Comparison of ENCODE assay signal across 13 mouse cellular contexts in the genomic region with DNA sequence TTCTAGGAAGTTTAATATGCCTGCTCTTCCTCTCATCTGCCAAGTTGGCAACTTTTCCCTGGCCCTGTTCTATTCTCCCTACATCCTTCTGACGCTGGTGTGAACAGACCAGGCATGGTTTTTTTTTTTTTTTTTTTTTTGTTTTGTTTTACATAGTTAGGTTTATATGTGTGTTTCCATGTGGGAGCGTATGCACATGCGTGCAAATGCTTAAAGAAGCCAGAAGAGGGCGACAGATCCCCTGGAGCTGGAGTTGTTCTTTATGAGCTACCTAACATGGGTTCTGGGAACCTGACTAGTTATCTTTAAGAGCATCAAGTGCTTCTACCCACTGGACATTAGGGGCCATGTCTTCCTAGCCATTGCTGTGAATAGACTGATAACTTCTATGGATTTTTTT.
DNase-seq lines count a peak whose midpoint lies in the region; ATAC-seq and TF ChIP-seq lines count a peak whose summit lies in the region.
"Had no signal": no experiment of that assay in that cellular context is flagged by ENCODE, and none has a peak within 500 bp of the region (broad histone marks: within the 10 kb centered on the region; RNA-seq: fewer than 3 reads in every experiment).

No protein-coding gene starts in this region.

- TF ChIP-seq RAD21 in CH12.LX (IDR thresholded peaks at IDR 0.05; ENCODE audit: low read depth, low read length) (peak; percentile 75), MEL (IDR thresholded peaks at IDR 0.05; ENCODE audit: low read depth, low read length) (peak; percentile 67)

- TF ChIP-seq EP300 in CH12.LX (IDR thresholded peaks at IDR 0.05; ENCODE audit: low read length) = no peak
- no peak for TF ChIP-seq EP300 in MEL (IDR thresholded peaks at IDR 0.05; ENCODE audit: low read depth in 1 of 2, low read length in 2 of 2)

- H3K4me3 ChIP-seq in kidney, adult 2 months (ENCODE audit: insufficient read depth, low read depth, low read length) = no peak overlapping the region
- H3K4me3 ChIP-seq in CH12.LX (replicated peaks in 1 of 3; ENCODE audit: low read depth in 2 of 3, low read length in 2 of 3, poor library complexity in 1 of 3) (no peak overlapping the region), MEL (ENCODE audit: control insufficient read depth in 1 of 2, insufficient read depth in 1 of 2, low read depth in 2 of 2, low read length in 2 of 2) (no peak overlapping the region)
- H3K4me3 ChIP-seq in cortical plate, adult 2 months (ENCODE audit: insufficient read depth, low read length) = no peak overlapping the region
- H3K4me3 ChIP-seq in kidney, embryonic 14.5 days (ENCODE audit: low read length) = no peak overlapping the region
- H3K4me3 ChIP-seq: erythroblast, embryonic 14.5 days; hindbrain, embryonic 12.5 days; liver, embryonic 13.5 days; myocyte had no signal

- dilution Hi-C loops in CH12.LX (cut with MboI; ENCODE audit: extremely low pct_ligation_motif_present, extremely low pct_unique_long_range_greater_than_20kb, low sequenced_read_pairs) = no loop called here

- H3K27ac ChIP-seq in kidney, adult 2 months (ENCODE audit: insufficient read depth, low read depth, low read length) = no peak overlapping the region
- H3K27ac ChIP-seq in CH12.LX (ENCODE audit: insufficient read depth, low read depth) (no peak overlapping the region), MEL (ENCODE audit: control insufficient read depth, low read depth, low read length) (no peak overlapping the region)
- no peak overlapping the region for H3K27ac ChIP-seq in cortical plate, adult 2 months (ENCODE audit: insufficient read depth, low read length)
- no peak overlapping the region for H3K27ac ChIP-seq in kidney, embryonic 14.5 days (ENCODE audit: low read depth, low read length)
- H3K27ac ChIP-seq: hindbrain, embryonic 12.5 days; liver, embryonic 13.5 days had no signal

- H3K36me3 ChIP-seq in kidney, adult 2 months (ENCODE audit: control insufficient read depth, insufficient read depth, low read length) = no peaks in the 10 kb centered on the region
- no peaks in the 10 kb centered on the region for H3K36me3 ChIP-seq in CH12.LX (replicated peaks in 1 of 2; ENCODE audit: control insufficient read depth in 1 of 2, insufficient read depth in 1 of 2, low read length in 1 of 2)
- H3K36me3 ChIP-seq in MEL (ENCODE audit: control insufficient read depth in 1 of 2, insufficient read depth in 2 of 2, low read length in 2 of 2) = no peaks in the 10 kb centered on the region
- no peaks in the 10 kb centered on the region for H3K36me3 ChIP-seq in kidney, embryonic 14.5 days (ENCODE audit: control insufficient read depth, insufficient read depth, low read length)
- H3K36me3 ChIP-seq: hindbrain, embryonic 12.5 days; liver, embryonic 13.5 days had no signal

- peak; percentile 46 for TF ChIP-seq CTCF in kidney, adult 2 months (conservative IDR thresholded peaks at IDR 0.05; ENCODE audit: insufficient read depth, insufficient read length, low read depth, low read length)
- TF ChIP-seq CTCF in CH12.LX (conservative IDR thresholded peaks at IDR 0.05 in 1 of 2, IDR thresholded peaks at IDR 0.05 in 1 of 2; ENCODE audit: low read depth in 2 of 2, low read length in 2 of 2) (peak; percentile 78 to 80), MEL (IDR thresholded peaks at IDR 0.05 in 2 of 3, conservative IDR thresholded peaks at IDR 0.05 in 1 of 3; ENCODE audit: control insufficient read depth in 1 of 3, insufficient read depth in 1 of 3, low read depth in 2 of 3, low read length in 3 of 3, poor library complexity in 1 of 3, severe bottlenecking in 1 of 3) (peak; percentile 56 to 68 (median 59))
- 0 out of 2 replicates have a peak, but pooled peaks have one; percentile 1 for TF ChIP-seq CTCF in cortical plate, adult 2 months (IDR thresholded peaks at IDR 0.05; ENCODE audit: extremely low read depth, insufficient read depth, low read length)

- no peaks in the 10 kb centered on the region for H3K27me3 ChIP-seq in kidney, adult 2 months (replicated peaks; ENCODE audit: control insufficient read depth, insufficient read depth, low read length)
- H3K27me3 ChIP-seq in CH12.LX (replicated peaks) = no peaks in the 10 kb centered on the region
- H3K27me3 ChIP-seq in MEL (ENCODE audit: control insufficient read depth in 1 of 2, insufficient read depth in 2 of 2, low read length in 2 of 2) = peaks cover 0 to 2% of the 10 kb centered on the region in 2 experiments; a peak in 2 of 4 replicates
- H3K27me3 ChIP-seq in kidney, embryonic 14.5 days (ENCODE audit: control insufficient read depth, insufficient read depth, low read length) = no peaks in the 10 kb centered on the region; the same call in 1 of the 2 replicates
- H3K27me3 ChIP-seq: hindbrain, embryonic 12.5 days; liver, embryonic 13.5 days had no signal

- no peak for ATAC-seq in kidney, embryonic 14.5 days (ENCODE audit: low FRiP score, low TSS enrichment)

- no peak for DNase-seq in kidney, adult 2 months
- DNase-seq in kidney, postnatal 10 days = no peak
- DNase-seq in CH12.LX (ENCODE audit: extremely low read depth) (peak; percentile 59), MEL (ENCODE audit: low read depth, low spot score) (peak; percentile 52)
- no peak for DNase-seq in spleen, postnatal 14 days (ENCODE audit: low spot score in 2 of 2)
- DNase-seq: cerebellum, postnatal 14 days; kidney, postnatal 14 days; liver, embryonic 13.5 days had no signal

- in situ Hi-C loops in CH12.LX (cut with MboI; ENCODE audit: low pct_ligation_motif_present, low pct_unique_long_range_greater_than_20kb, low sequenced_read_pairs) = loop anchor here (25.0 kb wide), 1 partner anchor 500 kb away; a partner anchor contains a TSS

- H3K4me2 ChIP-seq in CH12.LX (ENCODE audit: insufficient read depth, low read depth, poor library complexity, severe bottlenecking) = no peak overlapping the region
- no peak overlapping the region for H3K4me2 ChIP-seq in kidney, embryonic 14.5 days (replicated peaks; ENCODE audit: low read depth, low read length)
- H3K4me2 ChIP-seq: hindbrain, embryonic 12.5 days; liver, embryonic 13.5 days had no signal

- WGBS in kidney, adult 2 months = 41% methylated on average over 4 of the region's 4 CpGs
- 42% methylated on average over 4 of the region's 4 CpGs for WGBS in kidney, embryonic 14.5 days

- peaks cover 2% of the 10 kb centered on the region for H3K9me3 ChIP-seq in CH12.LX (replicated peaks; ENCODE audit: low read length)
- H3K9me3 ChIP-seq in MEL (replicated peaks; ENCODE audit: insufficient read depth, low read length) = no peaks in the 10 kb centered on the region
- H3K9me3 ChIP-seq in kidney, embryonic 14.5 days (ENCODE audit: control insufficient read depth, low read length) = no peaks in the 10 kb centered on the region
- H3K9me3 ChIP-seq: liver, embryonic 13.5 days had no signal

- H3K9ac ChIP-seq in CH12.LX (ENCODE audit: insufficient read depth, low read depth) (no peak overlapping the region), MEL (ENCODE audit: control insufficient read depth, low read depth, low read length, poor library complexity, severe bottlenecking) (no peak overlapping the region)
- H3K9ac ChIP-seq in kidney, embryonic 14.5 days (ENCODE audit: low read depth, low read length) = no peak overlapping the region
- H3K9ac ChIP-seq: hindbrain, embryonic 12.5 days; liver, embryonic 13.5 days had no signal

- H3K79me2 ChIP-seq in CH12.LX (replicated peaks; ENCODE audit: control insufficient read depth, extremely low read depth, insufficient read depth, poor library complexity, severe bottlenecking) (no peaks in the 10 kb centered on the region), MEL (ENCODE audit: control insufficient read depth, insufficient read depth, low read length, poor library complexity) (no peaks in the 10 kb centered on the region)

- no peaks in the 10 kb centered on the region for H3K4me1 ChIP-seq in kidney, adult 2 months (ENCODE audit: control insufficient read depth, insufficient read depth, low read length)
- no peaks in the 10 kb centered on the region for H3K4me1 ChIP-seq in CH12.LX (ENCODE audit: control insufficient read depth in 1 of 2, insufficient read depth in 2 of 2)
- no peaks in the 10 kb centered on the region for H3K4me1 ChIP-seq in MEL (ENCODE audit: control insufficient read depth in 1 of 2, insufficient read depth in 2 of 2, low read length in 2 of 2)
- no peaks in the 10 kb centered on the region for H3K4me1 ChIP-seq in cortical plate, adult 2 months (ENCODE audit: control insufficient read depth, insufficient read depth, low read length)
- H3K4me1 ChIP-seq in kidney, embryonic 14.5 days (ENCODE audit: control insufficient read depth, insufficient read depth, low read length) = no peaks in the 10 kb centered on the region
- H3K4me1 ChIP-seq: hindbrain, embryonic 12.5 days; liver, embryonic 13.5 days had no signal

- no peak for TF ChIP-seq POLR2A in kidney, adult 2 months (IDR thresholded peaks at IDR 0.05; ENCODE audit: low read depth, low read length)
- TF ChIP-seq POLR2A in CH12.LX (IDR thresholded peaks at IDR 0.05; ENCODE audit: low read depth, low read length) (no peak), MEL (IDR thresholded peaks at IDR 0.05; ENCODE audit: control insufficient read depth in 1 of 2, insufficient read depth in 1 of 2, low read depth in 1 of 2, low read length in 2 of 2, poor library complexity in 1 of 2) (no peak)
- TF ChIP-seq POLR2A in cortical plate, adult 2 months (IDR thresholded peaks at IDR 0.05; ENCODE audit: extremely low read depth, insufficient read depth, low read length) = no peak

TF ChIP-seq in CH12.LX, 34 proteins besides CTCF, POLR2A, EP300 and RAD21 (continues in another document):
- TF ChIP-seq CHD2 (IDR thresholded peaks at IDR 0.05; ENCODE audit: low read length) (no peak), MAX (IDR thresholded peaks at IDR 0.05; ENCODE audit: low read length) (no peak), KAT2A (IDR thresholded peaks at IDR 0.05; ENCODE audit: insufficient replicate concordance, low read length) (no peak), USF1 (IDR thresholded peaks at IDR 0.05; ENCODE audit: low read depth, low read length) (no peak), SMC3 (IDR thresholded peaks at IDR 0.05; ENCODE audit: low read depth, low read length) (peak; percentile 70), MYC (IDR thresholded peaks at IDR 0.05; ENCODE audit: low read depth, low read length) (peak; percentile 70), ZNF384 (IDR thresholded peaks at IDR 0.05; ENCODE audit: low read depth, low read length) (peak; percentile 71)

TF ChIP-seq in MEL, 35 proteins besides CTCF, POLR2A, EP300 and RAD21:
- TF ChIP-seq ZNF384 (IDR thresholded peaks at IDR 0.05; ENCODE audit: low read depth, low read length) = peak; percentile 70
- TF ChIP-seq ZC3H11A (IDR thresholded peaks at IDR 0.05; ENCODE audit: low read depth, low read length) = peak; percentile 50
- TF ChIP-seq HCFC1 (IDR thresholded peaks at IDR 0.05; ENCODE audit: low read depth, low read length) = no peak
- peak; percentile 74 for TF ChIP-seq SMC3 (IDR thresholded peaks at IDR 0.05; ENCODE audit: low read depth, low read length)
TF ChIP-seq in MEL: peak in this region for 3.

Comparison
In these comparisons a context has a peak if more than half of its experiments do, and no peak if none do; other contexts are left out.
1. DNase-seq: peak in CH12.LX (single experiment) and MEL (single experiment); none in kidney, adult 2 months (single experiment), kidney, postnatal 10 days (single experiment) and spleen, postnatal 14 days (0 of 2).
2. CTCF ChIP-seq: peak in every context shown above with its lines; median percentile 79 in CH12.LX; 59 in MEL; 46 in kidney, adult 2 months; 1 in cortical plate, adult 2 months.